Mouse (Mus musculus): Measurements from ENCODE around the gene Lat. TPM values are rescaled to one million over a fixed set of nuclear protein-coding genes. Genes with fewer than 3 reads are reported as not detected.
A peak's percentile ranks its signal among the peaks of the same experiment; 100 is the strongest.

The Lat gene
- total and polyA plus RNA-seq, 3 experiments = 0.62 to 1.2 TPM; not detected in 1

- Histone ChIP-seq H3K4me3 (ENCODE audit: control insufficient read depth in 1 of 2, insufficient read depth in 1 of 2, low read depth in 2 of 2, low read length in 2 of 2) (peak overlapping the region; percentile 48 to 58), H3K27me3 (ENCODE audit: control insufficient read depth in 1 of 2, insufficient read depth in 2 of 2, low read length in 2 of 2) (no peaks in the 10 kb centered on the region), H3K4me1 (ENCODE audit: control insufficient read depth in 1 of 2, insufficient read depth in 2 of 2, low read length in 2 of 2) (peaks cover 5 to 30% of the 10 kb centered on the region in 2 experiments), H3K79me2 (ENCODE audit: control insufficient read depth, insufficient read depth, low read length, poor library complexity) (no peaks in the 10 kb centered on the region; the same call in 1 of the 2 replicates), H3K9me3 (replicated peaks; ENCODE audit: insufficient read depth, low read length) (no peaks in the 10 kb centered on the region), H3K27ac (ENCODE audit: control insufficient read depth, low read depth, low read length) (peak overlapping the region; percentile 99), H3K9ac (ENCODE audit: control insufficient read depth, low read depth, low read length, poor library complexity, severe bottlenecking) (peak overlapping the region; percentile 82), H3K36me3 (ENCODE audit: control insufficient read depth in 1 of 2, insufficient read depth in 2 of 2, low read length in 2 of 2) (peaks cover 0 to 19% of the 10 kb centered on the region in 2 experiments; a peak in 2 of 4 replicates)
- DNase-seq (ENCODE audit: low read depth, low spot score) = peak; percentile 64
- TF ChIP-seq CHD1 (IDR thresholded peaks at IDR 0.05; ENCODE audit: low read depth, low read length) (no peak), CTCF (IDR thresholded peaks at IDR 0.05 in 2 of 3, conservative IDR thresholded peaks at IDR 0.05 in 1 of 3; ENCODE audit: control insufficient read depth in 1 of 3, insufficient read depth in 1 of 3, low read depth in 2 of 3, low read length in 3 of 3, poor library complexity in 1 of 3, severe bottlenecking in 1 of 3) (no peak), GATA1 (IDR thresholded peaks at IDR 0.05; ENCODE audit: low read depth, low read length) (peak; percentile 56), ETS1 (IDR thresholded peaks at IDR 0.05; ENCODE audit: low read depth, low read length) (peak; percentile 56; the same call in 1 of the 2 replicates), RCOR1 (IDR thresholded peaks at IDR 0.05; ENCODE audit: low read depth, low read length) (peak; percentile 30; the same call in 1 of the 2 replicates), MYC (IDR thresholded peaks at IDR 0.05; ENCODE audit: low read depth, low read length) (peak; percentile 71; the same call in 1 of the 2 replicates), MAX (IDR thresholded peaks at IDR 0.05; ENCODE audit: low read length) (peak; percentile 54; the same call in 1 of the 2 replicates), USF2 (IDR thresholded peaks at IDR 0.05; ENCODE audit: borderline replicate concordance in 1 of 2, insufficient read depth in 1 of 2, low read depth in 1 of 2, low read length in 2 of 2) (no peak), USF1 (IDR thresholded peaks at IDR 0.05; ENCODE audit: low read depth, low read length) (no peak), POLR2A (IDR thresholded peaks at IDR 0.05; ENCODE audit: control insufficient read depth in 1 of 2, insufficient read depth in 1 of 2, low read depth in 1 of 2, low read length in 2 of 2, poor library complexity in 1 of 2) (peak in 1 of 2 experiments; percentile 47; a peak in 1 of 4 replicates), POLR2AphosphoS2 (IDR thresholded peaks at IDR 0.05; ENCODE audit: low read length) (no peak), ZNF384 (IDR thresholded peaks at IDR 0.05; ENCODE audit: low read depth, low read length) (no peak), ZMIZ1 (IDR thresholded peaks at IDR 0.05; ENCODE audit: low read depth, low read length) (no peak), MXI1 (IDR thresholded peaks at IDR 0.05; ENCODE audit: low read depth, low read length) (peak; percentile 65; the same call in 1 of the 2 replicates), TAL1 (IDR thresholded peaks at IDR 0.05; ENCODE audit: low read length) (0 out of 2 replicates have a peak, but pooled peaks have one; percentile 17)
These were observed 15.9 kb downstream of the Lat start for GRCm38 (mm10) chr7:126353251-126353993.

- TF ChIP-seq MXI1 (IDR thresholded peaks at IDR 0.05; ENCODE audit: low read depth, low read length) = no peak
- Histone ChIP-seq H3K36me3 (ENCODE audit: control insufficient read depth in 1 of 2, insufficient read depth in 2 of 2, low read length in 2 of 2) (peaks cover 0 to 17% of the 10 kb centered on the region in 2 experiments; a peak in 2 of 4 replicates), H3K27me3 (ENCODE audit: control insufficient read depth in 1 of 2, insufficient read depth in 2 of 2, low read length in 2 of 2) (no peaks in the 10 kb centered on the region), H3K4me3 (ENCODE audit: control insufficient read depth in 1 of 2, insufficient read depth in 1 of 2, low read depth in 2 of 2, low read length in 2 of 2) (no peak overlapping the region), H3K9me3 (replicated peaks; ENCODE audit: insufficient read depth, low read length) (no peaks in the 10 kb centered on the region), H3K4me1 (ENCODE audit: control insufficient read depth in 1 of 2, insufficient read depth in 2 of 2, low read length in 2 of 2) (peaks cover 0 to 19% of the 10 kb centered on the region in 2 experiments; a peak in 2 of 4 replicates), H3K79me2 (ENCODE audit: control insufficient read depth, insufficient read depth, low read length, poor library complexity) (no peaks in the 10 kb centered on the region; the same call in 1 of the 2 replicates), H3K27ac (ENCODE audit: control insufficient read depth, low read depth, low read length) (no peak overlapping the region), H3K9ac (ENCODE audit: control insufficient read depth, low read depth, low read length, poor library complexity, severe bottlenecking) (no peak overlapping the region)
- no peak for DNase-seq (ENCODE audit: low read depth, low spot score)
These were observed 17.9 kb downstream of the Lat start for GRCm38 (mm10) chr7:126351419-126351951.
